Mouse (Mus musculus) spleen, adult 2 months (tissue): Measurements from ENCODE around the gene Sacm1l. TPM values are rescaled to one million over a fixed set of nuclear protein-coding genes. Genes with fewer than 3 reads are reported as not detected.

Source experiments
- DNase-seq, 2 experiments: peaks; one replicate each; pipeline versions ENCODE4 v3.0.0 to v3.0.0-alpha.2; 2012 to 2021; ENCODE audit warnings: low spot score in 2 of 2, low read depth in 1 of 2
- H3K27ac ChIP-seq: fragments of 200-500 bp; 2 replicates; pipeline ENCODE4 v1.5.1; 2012; ENCODE audit warnings: low read length, inconsistent platforms; ENCODE audit not compliant: insufficient read depth
- H3K27me3 ChIP-seq: fragments of 200-500 bp; 2 replicates; pipeline ENCODE4 v1.6.1; 2012; ENCODE audit warnings: mild to moderate bottlenecking, moderate library complexity, low read length, inconsistent platforms; ENCODE audit not compliant: control insufficient read depth, insufficient read depth
- H3K36me3 ChIP-seq: fragments of 200-500 bp; 2 replicates; pipeline ENCODE4 v1.6.1; 2012; ENCODE audit warnings: mild to moderate bottlenecking, low read length, inconsistent platforms; ENCODE audit not compliant: control insufficient read depth, insufficient read depth
- H3K4me1 ChIP-seq: fragments of 200-500 bp; 2 replicates; pipeline ENCODE4 v1.6.1; 2011; ENCODE audit warnings: inconsistent platforms; ENCODE audit not compliant: control insufficient read depth, insufficient read depth, insufficient read length
- H3K4me3 ChIP-seq: fragments of 200-500 bp; 2 replicates; pipeline ENCODE4 v1.5.1; 2011; ENCODE audit warnings: mild to moderate bottlenecking, inconsistent platforms; ENCODE audit not compliant: insufficient read depth, insufficient read length; ENCODE audit errors: extremely low read depth
- CTCF ChIP-seq: fragments of 200-500 bp; IDR thresholded peaks from 2 replicates; pipeline ENCODE4 v1.5.1; 2011; ENCODE audit warnings: mild to moderate bottlenecking, inconsistent platforms; ENCODE audit not compliant: insufficient read depth, insufficient read length, insufficient replicate concordance; ENCODE audit errors: extremely low read depth
- POLR2A ChIP-seq: fragments of 200-500 bp; IDR thresholded peaks from 2 replicates; pipeline ENCODE4 v1.6.1; 2011; ENCODE audit warnings: low read depth, low read length, inconsistent platforms
- WGBS: fragments of 180-500 bp; shearing (Covaris S2); methylation state at CpG from one replicate; pipeline ENCODE4 v1.1.7; 2018; 5-methylcytosine and 5-hydroxymethylcytosine counted together
- polyA plus RNA-seq: library from polyadenylated mRNA; depleted of rRNA; stranded (reverse); fragments of >200 nt; gene quantifications from 2 replicates; pipeline ENCODE4 v1.2.3, GENCODE M21; 2012

The Sacm1l gene
- polyA plus RNA-seq, 1 experiment: 2.5 TPM

DNA sequence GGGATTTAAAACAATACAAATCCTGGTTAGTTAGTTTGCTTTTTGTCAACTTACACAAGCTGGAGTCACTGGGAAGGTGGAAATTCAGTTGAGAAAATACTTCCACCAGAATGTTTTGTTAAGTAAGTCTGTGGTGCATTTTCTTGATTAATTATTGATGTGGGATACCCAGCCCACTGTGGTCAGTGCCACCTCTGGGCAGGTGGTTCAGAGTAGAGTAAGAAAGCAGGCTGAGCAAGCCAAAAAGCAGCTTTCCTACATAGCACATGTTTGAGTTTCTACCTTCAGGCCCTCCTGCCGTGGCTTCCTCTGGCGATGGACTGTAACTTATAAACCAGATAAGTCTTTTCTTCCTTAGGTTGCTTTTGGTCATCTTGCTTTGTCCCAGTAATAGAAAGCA, 10.3 kb downstream of the Sacm1l start:
- no peaks in the 10 kb centered on the region for H3K27me3 ChIP-seq
- H3K27ac ChIP-seq: no peak overlapping the region
- H3K4me3 ChIP-seq: no peak overlapping the region
- TF ChIP-seq CTCF (no peak), POLR2A (no peak)
- WGBS: 86% methylated on average over 2 of the region's 2 CpGs
- H3K4me1 ChIP-seq: no peaks in the 10 kb centered on the region; the same call in 1 of the 2 replicates
- H3K36me3 ChIP-seq: peaks cover 9% of the 10 kb centered on the region
- DNase-seq: no peak

DNA sequence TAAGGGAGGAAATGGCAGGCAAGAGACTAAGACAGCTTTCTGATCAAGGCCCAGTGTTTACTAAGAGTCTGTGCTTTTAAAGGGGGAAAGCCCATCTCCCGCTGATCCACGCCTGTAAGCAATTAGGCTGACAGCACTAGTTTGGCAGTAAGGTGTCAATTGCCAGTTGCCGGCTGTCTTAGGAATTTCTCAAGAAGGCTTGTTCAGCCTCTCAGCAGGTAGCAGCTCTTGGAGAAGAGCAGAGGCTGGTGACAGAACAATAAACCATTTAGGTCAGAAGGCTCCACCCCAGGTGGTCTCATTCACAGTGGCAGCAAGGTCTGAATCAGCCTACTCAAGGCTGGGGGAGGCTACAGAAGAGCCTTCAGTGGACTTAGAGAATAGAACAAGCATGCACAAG, 25.0 kb downstream of the Sacm1l start:
- Histone ChIP-seq H3K4me1 (no peaks in the 10 kb centered on the region), H3K27ac (no peak overlapping the region), H3K4me3 (no peak overlapping the region), H3K27me3 (no peaks in the 10 kb centered on the region), H3K36me3 (peaks cover 20% of the 10 kb centered on the region)
- 91% methylated on average over 3 of the region's 3 CpGs for WGBS
- DNase-seq: no peak
- TF ChIP-seq POLR2A: no peak
- TF ChIP-seq CTCF: no peak

DNA sequence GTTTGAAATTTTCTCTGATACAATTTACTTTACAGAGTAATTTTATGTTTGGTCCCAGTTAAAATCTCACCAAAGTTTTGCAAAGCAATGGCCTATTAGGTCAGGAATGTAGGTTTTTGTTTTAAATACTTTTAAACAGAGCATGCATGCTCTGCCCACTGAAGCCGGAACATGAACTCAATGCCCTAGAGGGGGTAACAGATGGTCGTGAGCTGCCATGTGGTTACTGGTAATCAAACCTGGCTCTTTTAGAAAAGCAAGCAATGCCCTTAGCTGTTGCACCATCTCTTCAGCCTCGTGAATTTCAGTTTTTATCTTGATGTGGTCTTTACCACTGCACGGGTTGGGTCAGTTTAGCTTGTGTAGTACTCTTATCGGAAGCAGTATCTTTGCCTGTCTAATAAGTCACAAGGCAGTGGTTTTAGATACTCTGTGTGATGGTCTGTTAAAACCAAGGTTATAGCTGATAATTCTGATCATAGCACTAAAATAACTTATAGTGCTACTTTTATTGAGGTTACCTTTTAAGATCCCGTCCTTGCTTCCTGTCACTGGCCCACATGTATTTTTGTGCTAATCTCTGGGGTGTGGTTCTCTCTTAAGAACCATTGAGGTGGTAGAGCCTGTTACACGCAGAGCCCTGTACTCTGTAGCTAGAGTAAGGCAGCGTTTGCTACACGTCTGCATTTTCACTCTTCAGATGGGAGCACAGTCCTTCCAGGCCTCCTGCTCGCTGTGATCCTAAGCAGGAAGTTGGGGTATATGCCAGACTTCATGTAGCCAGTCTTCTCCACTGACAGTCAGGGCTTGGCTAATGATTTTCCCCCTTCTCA, 48.0 kb downstream of the Sacm1l start:
- Histone ChIP-seq H3K36me3 (peaks cover 18% of the 10 kb centered on the region), H3K4me3 (no peak overlapping the region), H3K27me3 (no peaks in the 10 kb centered on the region), H3K27ac (no peak overlapping the region), H3K4me1 (no peaks in the 10 kb centered on the region)
- DNase-seq: no peak
- 84% methylated on average over 10 of the region's 10 CpGs for WGBS
- TF ChIP-seq CTCF (no peak), POLR2A (no peak)

DNA sequence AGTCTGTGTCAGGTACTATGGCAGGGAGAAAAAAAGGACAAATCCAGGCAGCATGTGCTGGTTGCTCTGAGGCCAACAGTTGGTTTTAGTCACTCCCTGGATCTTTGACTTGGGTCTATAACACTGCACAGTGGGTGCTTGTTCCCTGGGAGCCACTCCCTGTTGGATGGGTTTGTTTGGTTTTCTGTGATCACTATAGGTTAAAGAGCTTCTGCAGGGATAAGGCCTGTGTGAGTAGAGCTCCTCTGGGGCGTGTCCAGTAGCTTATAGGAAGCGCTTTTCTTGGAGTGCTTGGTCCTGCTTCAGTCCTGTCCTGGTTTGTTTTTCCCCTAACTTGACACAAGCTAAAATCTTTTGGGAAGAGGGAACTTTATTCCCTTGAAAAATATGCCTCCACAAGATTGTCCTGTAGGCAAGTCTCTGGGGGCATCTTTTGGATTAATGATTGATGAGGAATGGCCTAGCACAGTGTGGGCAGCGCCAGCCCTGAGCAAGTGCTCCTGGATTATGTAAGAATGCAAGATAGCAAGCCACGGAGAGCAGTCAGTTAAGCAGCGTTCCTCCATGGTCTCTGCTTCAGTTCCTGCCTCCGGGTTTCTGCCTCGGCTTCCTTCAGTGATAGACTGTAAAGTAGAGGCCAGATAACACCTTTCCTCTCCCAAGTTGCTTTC, 59.8 kb downstream of the Sacm1l start:
- no peak for DNase-seq
- WGBS: 86% methylated on average over 7 of the region's 7 CpGs
- Histone ChIP-seq H3K36me3 (peaks cover 24% of the 10 kb centered on the region), H3K4me1 (no peaks in the 10 kb centered on the region), H3K27ac (no peak overlapping the region), H3K4me3 (no peak overlapping the region), H3K27me3 (no peaks in the 10 kb centered on the region)
- TF ChIP-seq POLR2A (no peak), CTCF (no peak)

DNA sequence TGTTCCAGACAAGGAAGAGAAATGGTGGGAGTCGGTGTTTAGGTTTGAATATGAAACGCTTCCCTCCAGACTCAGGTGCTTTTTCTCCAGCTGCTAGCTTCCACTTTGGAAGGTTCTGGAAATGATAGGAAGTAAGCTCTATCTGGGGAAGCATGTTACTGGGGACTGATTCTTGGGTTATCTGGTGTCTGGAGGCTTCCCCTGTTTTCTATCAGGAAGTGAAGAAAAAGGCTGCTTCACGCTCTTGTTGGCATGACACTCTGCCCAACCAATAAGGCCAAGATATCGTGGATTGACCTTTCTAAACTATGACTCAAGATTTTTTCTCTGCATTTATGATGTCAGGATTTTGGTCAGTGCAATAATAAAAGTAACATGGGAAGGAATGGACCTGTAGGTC, 65.6 kb downstream of the Sacm1l start:
- no peak overlapping the region for H3K27ac ChIP-seq
- no peak for TF ChIP-seq POLR2A
- TF ChIP-seq CTCF: no peak
- WGBS: 79% methylated on average over 4 of the region's 4 CpGs
- H3K4me1 ChIP-seq: no peaks in the 10 kb centered on the region; the same call in 1 of the 2 replicates
- no peak overlapping the region for H3K4me3 ChIP-seq
- no peak for DNase-seq
- no peaks in the 10 kb centered on the region for H3K27me3 ChIP-seq
- peaks cover 10% of the 10 kb centered on the region for H3K36me3 ChIP-seq

DNA sequence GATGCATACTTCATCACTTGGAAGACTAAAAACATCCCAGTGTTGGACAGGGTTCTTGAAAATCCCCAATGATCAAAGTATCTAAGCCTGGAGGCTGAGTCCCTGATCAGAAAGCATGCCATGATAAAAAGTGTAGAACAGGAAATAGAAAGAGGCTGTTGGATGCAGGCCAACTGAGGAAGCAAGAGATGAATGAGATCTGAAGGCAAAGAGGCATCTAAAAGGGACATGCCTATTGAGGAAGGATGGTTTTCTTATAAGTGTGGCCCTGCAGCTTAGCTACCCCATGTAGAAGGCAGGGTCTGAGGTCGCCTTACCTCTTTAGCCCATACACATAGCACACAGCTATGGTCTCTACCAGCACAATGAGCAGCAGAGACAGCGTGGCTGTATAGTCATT, 67.4 kb downstream of the Sacm1l start:
- DNase-seq: no peak
- H3K27ac ChIP-seq: no peak overlapping the region
- WGBS: 94% methylated on average over 2 of the region's 2 CpGs
- no peak overlapping the region for H3K4me3 ChIP-seq
- no peaks in the 10 kb centered on the region; the same call in 1 of the 2 replicates for H3K4me1 ChIP-seq
- TF ChIP-seq CTCF: no peak
- no peak for TF ChIP-seq POLR2A
- H3K36me3 ChIP-seq: peaks cover 6% of the 10 kb centered on the region
- no peaks in the 10 kb centered on the region for H3K27me3 ChIP-seq

DNA sequence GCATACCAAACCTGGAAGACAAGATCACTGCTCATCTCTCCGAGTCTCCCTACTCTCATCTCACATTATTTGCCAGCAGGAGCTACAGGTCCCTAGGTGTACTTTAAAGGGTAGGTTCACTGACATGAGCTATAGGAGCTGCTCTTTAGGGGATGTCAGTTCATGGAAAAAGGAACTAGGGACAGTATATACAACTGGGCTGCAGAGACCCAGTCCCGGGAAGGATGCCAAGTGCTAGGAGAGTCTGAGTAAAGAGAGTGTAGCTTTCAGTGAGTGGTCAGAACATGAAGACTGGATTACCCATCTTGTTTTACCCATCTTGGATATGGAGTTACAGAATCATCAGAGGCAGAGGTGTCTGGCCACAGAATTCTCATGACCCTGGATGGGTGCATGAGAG, 67.8 kb downstream of the Sacm1l start:
- no peak for DNase-seq
- Histone ChIP-seq H3K27ac (no peak overlapping the region), H3K4me3 (no peak overlapping the region), H3K4me1 (no peaks in the 10 kb centered on the region; the same call in 1 of the 2 replicates), H3K36me3 (peaks cover 6% of the 10 kb centered on the region), H3K27me3 (no peaks in the 10 kb centered on the region)
- WGBS: 94% methylated on average over 2 of the region's 2 CpGs
- no peak for TF ChIP-seq CTCF
- TF ChIP-seq POLR2A: no peak
